Mouse (Mus musculus) hindbrain, embryonic 15.5 days (tissue): ENCODE measurements around the gene Apobec1. TPM values are rescaled to one million over a fixed set of nuclear protein-coding genes. Genes with fewer than 3 reads are reported as not detected.

Experiments
- ATAC-seq: fragments of 200-750 bp; cut with Nextera tagmentation; 2 replicates; pipeline ENCODE4 v1.8.0; 2017; ENCODE audit warnings: low read depth, moderate number of reproducible peaks, moderate TSS enrichment; ENCODE audit not compliant: low FRiP score
- H3K27ac ChIP-seq: fragments of 300-500 bp; sonication (generic); replicated peaks from 2 replicates; pipeline ENCODE4 v1.5.1; 2015; ENCODE audit warnings: mild to moderate bottlenecking, inconsistent platforms
- H3K27me3 ChIP-seq: fragments of 300-500 bp; sonication (generic); 2 replicates; pipeline ENCODE4 v1.6.1; 2015; ENCODE audit warnings: control low read depth, inconsistent platforms
- H3K36me3 ChIP-seq: fragments of 300-500 bp; sonication (generic); 2 replicates; pipeline ENCODE4 v1.6.1; 2015; ENCODE audit warnings: control low read depth, inconsistent platforms
- H3K4me1 ChIP-seq: fragments of 300-500 bp; sonication (generic); replicated peaks from 2 replicates; pipeline ENCODE4 v1.6.1; 2015; ENCODE audit warnings: control low read depth, inconsistent platforms
- H3K4me2 ChIP-seq: fragments of 300-500 bp; sonication (generic); 2 replicates; pipeline ENCODE4 v1.6.1; 2015; ENCODE audit warnings: moderate library complexity, mild to moderate bottlenecking, inconsistent platforms
- H3K4me3 ChIP-seq: fragments of 300-500 bp; sonication (generic); 2 replicates; pipeline ENCODE4 v1.5.1; 2015; ENCODE audit warnings: mild to moderate bottlenecking, inconsistent platforms
- H3K9ac ChIP-seq: fragments of 300-500 bp; sonication (generic); 2 replicates; pipeline ENCODE4 v1.6.1; 2015; ENCODE audit warnings: inconsistent platforms
- H3K9me3 ChIP-seq: fragments of 300-500 bp; sonication (generic); 2 replicates; pipeline ENCODE4 v1.6.1; 2016; ENCODE audit warnings: control low read depth, inconsistent platforms
- WGBS: fragments of 180-500 bp; shearing (Covaris S2); methylation state at CpG from one replicate; pipeline ENCODE4 v1.1.7; 2015; 5-methylcytosine and 5-hydroxymethylcytosine counted together
- polyA plus RNA-seq: library from polyadenylated mRNA; unstranded; fragments of >200 nt; fragmentation: Nextera tagmentation; extraction: Ambion mirVana; gene quantifications from 2 replicates; pipeline ENCODE4 v1.2.1, GENCODE M21; 2015

Apobec1 gene
- polyA plus RNA-seq, 1 experiment from 2014 or later = 1.4 TPM

DNA sequence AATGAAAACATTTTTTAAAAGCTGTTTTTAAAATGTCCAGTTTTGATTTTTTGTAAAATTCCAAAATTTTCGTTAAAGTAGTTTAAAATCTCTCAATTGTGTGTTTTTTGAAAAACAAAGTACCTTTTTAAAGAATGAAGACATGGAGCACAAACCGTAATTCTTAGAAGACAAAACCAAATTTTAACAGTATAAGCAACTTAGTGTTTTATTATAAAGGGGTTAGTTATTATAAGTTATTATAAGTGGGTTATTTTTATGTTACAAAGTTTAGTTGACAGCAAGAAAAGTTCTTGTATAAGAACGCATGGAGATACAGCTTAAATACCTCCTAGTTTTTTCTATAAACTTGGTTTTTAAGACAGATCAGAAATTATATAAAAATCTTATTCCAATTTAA lies 629 bp downstream of the Apobec1 start:
- Histone ChIP-seq H3K9ac (no peak overlapping the region), H3K4me3 (no peak overlapping the region), H3K27ac (no peak overlapping the region), H3K27me3 (no peaks in the 10 kb centered on the region), H3K36me3 (no peaks in the 10 kb centered on the region), H3K9me3 (no peaks in the 10 kb centered on the region), H3K4me2 (peak overlapping the region; percentile 63; the same call in 1 of the 2 replicates), H3K4me1 (0 out of 2 replicates have a peak, but pooled peaks cover 2% of the 10 kb centered on the region)
- no peak for ATAC-seq
- WGBS = 90% methylated on average over 3 of the region's 3 CpGs

DNA sequence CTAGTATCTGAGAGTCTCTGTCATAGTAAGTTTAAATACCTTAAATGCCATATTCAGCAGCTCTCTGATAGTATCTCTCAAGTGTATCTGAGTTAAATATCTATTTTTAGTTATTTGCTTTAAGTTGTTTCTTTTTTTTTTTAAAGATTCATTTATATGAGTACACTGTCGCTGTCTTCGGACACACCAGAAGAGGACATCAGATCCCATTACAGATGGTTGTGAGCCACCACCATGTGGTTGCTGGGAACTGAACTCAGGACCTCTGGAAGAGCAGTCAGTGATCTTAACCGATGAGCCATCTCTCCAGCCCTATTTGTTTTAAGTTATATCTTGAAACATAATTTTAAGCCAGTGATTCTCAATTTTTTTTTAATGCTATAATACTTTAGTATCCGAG lies 1.2 kb downstream of the Apobec1 start:
- Histone ChIP-seq H3K4me1 (0 out of 2 replicates have a peak, but pooled peaks cover 2% of the 10 kb centered on the region), H3K27me3 (no peaks in the 10 kb centered on the region), H3K27ac (no peak overlapping the region), H3K4me2 (no peak overlapping the region), H3K9me3 (no peaks in the 10 kb centered on the region), H3K36me3 (no peaks in the 10 kb centered on the region), H3K9ac (no peak overlapping the region), H3K4me3 (no peak overlapping the region)
- no peak for ATAC-seq
- 94% methylated on average over 4 of the region's 4 CpGs for WGBS

DNA sequence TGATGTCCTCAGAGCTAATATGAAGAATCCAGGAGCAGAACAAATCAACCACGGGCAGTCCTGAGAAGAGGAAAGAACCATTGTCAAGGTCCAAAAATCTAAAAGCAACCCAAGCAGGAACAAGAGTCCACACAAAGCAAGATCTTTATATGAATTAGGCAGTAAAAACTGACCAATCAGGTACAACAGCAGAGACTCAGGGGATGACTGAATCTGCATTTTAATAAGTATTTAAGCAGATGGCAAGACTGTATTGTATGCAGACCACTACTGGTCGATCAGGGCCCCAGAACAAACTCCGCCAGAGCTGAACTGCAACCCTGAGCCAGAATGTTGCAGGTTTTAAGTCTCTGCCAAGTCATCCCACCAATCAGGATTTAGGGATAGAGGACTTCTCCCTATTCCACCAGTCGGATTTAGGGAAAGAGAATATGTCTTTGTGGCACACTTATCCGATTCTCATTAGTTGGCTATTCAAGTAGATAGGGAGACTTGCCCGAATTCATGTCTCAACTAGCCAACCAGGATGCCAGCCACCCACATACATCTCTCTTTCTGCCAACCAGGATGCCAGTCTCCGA lies 2.1 kb downstream of the Apobec1 start:
- Histone ChIP-seq H3K27ac (no peak overlapping the region), H3K9me3 (no peaks in the 10 kb centered on the region), H3K4me1 (0 out of 2 replicates have a peak, but pooled peaks cover 2% of the 10 kb centered on the region), H3K4me3 (no peak overlapping the region), H3K4me2 (no peak overlapping the region), H3K27me3 (no peaks in the 10 kb centered on the region), H3K36me3 (no peaks in the 10 kb centered on the region), H3K9ac (no peak overlapping the region)
- no peak for ATAC-seq
- 77% methylated on average over 7 of the region's 7 CpGs for WGBS

DNA sequence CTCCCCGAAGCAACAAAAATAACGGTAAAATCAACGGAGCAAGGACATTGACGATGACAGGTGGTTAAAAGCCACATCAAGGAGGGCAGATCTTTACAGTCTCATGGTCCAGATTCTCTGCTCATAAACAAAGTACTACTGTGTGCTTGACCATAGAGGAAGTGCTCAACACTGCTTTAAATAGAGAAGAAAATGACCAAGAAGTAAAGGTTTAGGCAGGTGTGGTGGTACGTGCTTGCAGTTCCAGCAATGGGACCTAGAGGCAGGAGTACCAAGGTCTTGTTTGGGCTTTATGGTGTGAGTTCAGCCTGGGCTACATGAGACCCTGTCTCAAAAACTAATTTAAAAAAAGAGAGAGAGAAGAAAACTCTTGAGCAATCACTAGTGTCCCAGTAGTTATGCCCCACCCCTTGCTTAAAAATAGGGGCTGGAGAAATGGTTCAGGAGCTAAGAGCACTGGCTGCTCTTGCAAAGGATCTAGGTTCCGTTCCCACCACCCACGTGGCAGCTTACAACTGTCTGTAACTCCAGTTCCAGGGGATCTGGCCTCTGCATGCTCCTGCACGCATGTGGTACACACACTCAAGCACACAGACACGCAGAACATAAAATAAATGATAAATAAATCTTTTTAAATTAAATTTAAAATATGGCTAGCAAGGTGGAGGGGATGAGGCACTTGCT lies 3.0 kb downstream of the Apobec1 start:
- H3K9me3 ChIP-seq = no peaks in the 10 kb centered on the region
- H3K4me2 ChIP-seq = no peak overlapping the region
- 0 out of 2 replicates have a peak, but pooled peaks cover 2% of the 10 kb centered on the region for H3K4me1 ChIP-seq
- H3K27ac ChIP-seq = no peak overlapping the region
- H3K9ac ChIP-seq = no peak overlapping the region
- no peak overlapping the region for H3K4me3 ChIP-seq
- ATAC-seq = no peak
- H3K27me3 ChIP-seq = no peaks in the 10 kb centered on the region
- 92% methylated on average over 9 of the region's 9 CpGs for WGBS
- no peaks in the 10 kb centered on the region for H3K36me3 ChIP-seq

DNA sequence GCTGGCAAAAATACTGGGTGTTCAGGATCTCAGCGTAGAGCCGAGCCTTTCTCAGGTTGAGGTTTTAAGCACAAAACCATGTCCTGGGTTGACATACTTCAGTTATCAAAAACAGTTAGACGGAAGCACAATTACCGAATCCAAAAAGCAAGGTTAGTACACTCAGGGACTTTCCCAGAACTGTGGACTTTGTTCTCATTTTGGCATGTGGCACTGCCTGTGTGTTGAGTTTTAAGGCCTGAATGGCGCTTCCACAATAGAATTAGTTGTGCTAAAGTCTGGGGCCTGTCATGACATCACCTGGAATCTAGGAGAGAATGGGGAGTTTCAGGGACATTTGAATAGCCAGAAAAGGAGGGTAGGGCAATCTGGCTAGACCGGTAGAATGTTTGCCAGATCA lies 3.8 kb downstream of the Apobec1 start:
- Histone ChIP-seq H3K27me3 (no peaks in the 10 kb centered on the region), H3K4me2 (no peak overlapping the region), H3K4me3 (no peak overlapping the region), H3K9me3 (no peaks in the 10 kb centered on the region), H3K9ac (no peak overlapping the region), H3K4me1 (0 out of 2 replicates have a peak, but pooled peaks cover 2% of the 10 kb centered on the region), H3K36me3 (no peaks in the 10 kb centered on the region), H3K27ac (no peak overlapping the region)
- ATAC-seq = no peak
- WGBS = 89% methylated on average over 6 of the region's 6 CpGs

DNA sequence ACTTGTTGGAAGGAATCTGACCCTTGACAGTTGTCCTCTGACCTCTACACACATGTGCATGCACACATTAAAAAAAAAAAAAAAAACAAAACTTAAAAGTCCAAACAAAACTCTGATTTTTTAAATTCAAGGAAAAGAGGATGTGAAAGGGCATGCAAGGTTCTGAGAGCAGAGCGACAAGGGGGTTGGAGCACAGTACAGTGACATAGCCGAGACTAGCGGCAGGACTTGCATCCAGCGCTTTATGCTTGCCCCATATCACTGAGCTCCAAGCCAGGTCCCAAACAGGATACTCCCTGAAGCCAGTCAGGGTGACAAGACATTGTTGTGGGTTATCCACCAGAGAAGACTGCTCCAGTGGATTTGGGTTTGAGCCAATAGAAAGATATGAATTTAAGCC lies 4.2 kb downstream of the Apobec1 start:
- WGBS = 96% methylated on average over 4 of the region's 4 CpGs
- no peak for ATAC-seq
- Histone ChIP-seq H3K4me3 (no peak overlapping the region), H3K4me2 (no peak overlapping the region), H3K4me1 (0 out of 2 replicates have a peak, but pooled peaks cover 2% of the 10 kb centered on the region), H3K27ac (no peak overlapping the region), H3K9me3 (no peaks in the 10 kb centered on the region), H3K9ac (no peak overlapping the region), H3K36me3 (no peaks in the 10 kb centered on the region), H3K27me3 (no peaks in the 10 kb centered on the region)

DNA sequence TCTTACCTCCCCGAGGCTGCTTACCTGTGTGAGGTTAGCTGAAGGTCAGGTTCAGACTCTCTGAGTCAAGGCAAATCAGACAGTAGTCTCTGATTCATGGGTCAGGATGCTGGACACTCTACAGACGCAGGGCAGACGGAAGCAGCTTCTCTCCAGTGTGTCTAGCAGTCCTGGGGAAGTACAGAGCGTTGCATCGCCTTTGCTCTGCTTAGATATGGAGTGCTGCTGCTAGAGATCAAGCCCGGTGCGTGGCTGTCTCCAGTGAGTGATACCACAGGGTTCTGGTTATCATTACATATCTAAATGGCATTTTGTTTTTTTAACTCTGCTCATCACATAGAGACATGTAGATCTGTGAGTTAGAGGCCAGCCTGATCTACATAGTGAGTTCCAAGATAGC lies 5.6 kb downstream of the Apobec1 start:
- Histone ChIP-seq H3K27ac (no peak overlapping the region), H3K4me1 (no peaks in the 10 kb centered on the region), H3K9me3 (no peaks in the 10 kb centered on the region), H3K9ac (no peak overlapping the region), H3K27me3 (no peaks in the 10 kb centered on the region), H3K4me2 (no peak overlapping the region), H3K36me3 (no peaks in the 10 kb centered on the region), H3K4me3 (no peak overlapping the region)
- no peak for ATAC-seq
- WGBS = 90% methylated on average over 7 of the region's 7 CpGs

DNA sequence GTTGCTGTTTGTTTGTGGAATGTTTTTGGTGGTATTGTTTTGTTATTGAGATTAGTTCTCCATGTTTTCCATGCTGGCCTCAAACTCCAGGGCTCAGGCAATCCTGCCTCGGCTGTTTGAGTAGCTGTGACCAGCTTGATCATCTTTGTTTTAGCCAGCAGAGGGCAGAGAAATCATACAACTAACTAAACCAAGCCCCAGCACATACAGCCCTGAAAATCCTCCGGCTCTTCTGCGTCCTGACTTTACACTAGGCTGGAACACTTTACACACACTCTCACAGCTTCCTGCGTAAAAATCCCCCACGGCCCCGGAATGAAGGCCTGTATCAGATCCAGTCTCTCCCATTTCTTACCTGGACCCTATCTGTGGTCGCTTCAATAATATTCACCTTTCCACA lies 6.6 kb downstream of the Apobec1 start:
- no peaks in the 10 kb centered on the region for H3K9me3 ChIP-seq
- no peak overlapping the region for H3K4me3 ChIP-seq
- no peaks in the 10 kb centered on the region for H3K27me3 ChIP-seq
- no peak overlapping the region for H3K4me2 ChIP-seq
- no peak overlapping the region for H3K9ac ChIP-seq
- no peaks in the 10 kb centered on the region for H3K4me1 ChIP-seq
- peak; percentile 61 for ATAC-seq
- WGBS = 38% methylated on average over 7 of the region's 7 CpGs
- H3K36me3 ChIP-seq = no peaks in the 10 kb centered on the region
- H3K27ac ChIP-seq = no peak overlapping the region

DNA sequence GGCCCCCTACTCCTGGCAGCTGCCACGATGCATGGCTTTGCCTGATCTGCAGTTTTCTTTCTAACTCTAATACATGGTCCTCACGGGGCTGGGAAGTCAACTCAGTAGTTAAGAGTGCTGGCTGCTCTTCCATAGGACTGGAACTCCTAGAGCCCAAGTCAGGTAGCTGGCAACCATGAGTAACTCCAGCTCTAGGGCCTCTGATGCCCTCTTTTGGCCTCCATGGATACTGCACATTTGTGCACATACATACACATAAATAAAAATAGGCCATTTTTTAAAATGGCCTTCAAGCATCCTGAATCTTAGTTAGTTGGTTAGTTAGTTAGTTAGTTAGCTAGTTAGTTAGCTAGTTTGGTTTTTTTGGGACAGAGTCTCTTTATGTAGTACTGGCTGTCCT lies 9.3 kb downstream of the Apobec1 start:
- WGBS = 87% methylated on average over 2 of the region's 2 CpGs
- Histone ChIP-seq H3K27ac (no peak overlapping the region), H3K27me3 (no peaks in the 10 kb centered on the region)

DNA sequence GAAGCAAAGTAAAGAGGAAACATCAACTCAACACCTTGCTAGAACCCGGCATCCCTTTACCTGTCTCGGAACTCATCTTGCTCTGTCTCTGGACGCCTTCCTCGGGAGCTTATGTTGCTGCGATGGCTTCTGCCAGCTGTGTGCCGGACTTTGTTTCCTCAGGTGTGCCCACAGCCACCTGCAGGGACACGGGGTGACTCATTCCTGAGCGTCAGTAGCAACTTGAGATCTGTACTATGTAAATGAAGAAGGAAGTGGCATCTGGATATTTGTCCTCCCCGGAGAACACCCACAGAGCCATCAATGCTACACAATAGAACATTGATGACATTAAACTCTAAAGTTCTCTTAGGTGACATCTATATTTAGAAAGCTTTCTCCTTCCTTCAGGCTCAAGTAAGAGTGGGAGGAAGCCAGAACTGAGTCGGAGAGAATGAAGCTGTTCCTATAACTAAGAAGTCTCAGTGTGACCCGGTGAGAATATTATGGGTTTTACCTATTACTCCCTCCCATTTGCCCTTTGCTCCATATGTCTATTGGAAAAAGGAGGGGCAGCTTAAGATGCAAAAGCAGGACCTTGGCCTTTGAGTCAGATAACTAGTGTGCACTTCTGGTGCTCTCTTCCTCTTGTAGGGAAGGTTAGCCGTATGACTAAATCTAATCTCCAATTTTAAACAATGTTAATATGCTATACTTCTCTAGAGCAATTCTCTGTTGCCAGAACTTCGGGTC lies 11.1 kb downstream of the Apobec1 start:
- no peaks in the 10 kb centered on the region for H3K9me3 ChIP-seq

More for the DNA sequence above, 9.3 kb downstream of the Apobec1 start:
- Histone ChIP-seq H3K4me2 (no peak overlapping the region), H3K9ac (no peak overlapping the region), H3K4me3 (no peak overlapping the region), H3K9me3 (no peaks in the 10 kb centered on the region), H3K36me3 (no peaks in the 10 kb centered on the region), H3K4me1 (no peaks in the 10 kb centered on the region)
- ATAC-seq = no peak

DNA sequence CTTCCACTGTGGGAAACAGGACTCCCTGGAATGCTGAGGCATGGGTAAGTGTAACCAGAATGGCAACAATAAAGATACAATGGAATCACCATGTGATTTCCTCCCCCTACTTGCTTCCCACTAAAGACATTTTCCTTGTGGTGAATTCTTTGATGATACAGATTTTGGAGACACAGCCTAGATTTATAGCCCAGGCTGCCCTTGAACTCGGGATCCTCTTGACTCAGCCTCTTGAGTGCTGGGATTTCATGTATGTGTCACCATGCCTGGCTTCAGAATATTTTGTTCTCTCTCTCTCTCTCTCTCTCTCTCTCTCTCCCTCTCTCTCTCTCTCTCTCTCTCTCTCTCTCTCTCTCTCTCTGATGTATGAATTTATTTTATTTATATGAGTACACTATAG lies 23.2 kb downstream of the Apobec1 start:
- no peaks in the 10 kb centered on the region for H3K27me3 ChIP-seq
- no peak overlapping the region for H3K4me2 ChIP-seq
- H3K4me1 ChIP-seq = no peaks in the 10 kb centered on the region
- H3K9ac ChIP-seq = no peak overlapping the region
- 78% methylated on average over 1 of the region's 1 CpGs for WGBS
- no peaks in the 10 kb centered on the region for H3K9me3 ChIP-seq
- ATAC-seq = no peak
- H3K36me3 ChIP-seq = no peaks in the 10 kb centered on the region
- H3K27ac ChIP-seq = no peak overlapping the region
- H3K4me3 ChIP-seq = no peak overlapping the region

More for the DNA sequence above, 11.1 kb downstream of the Apobec1 start:
- Histone ChIP-seq H3K27me3 (no peaks in the 10 kb centered on the region), H3K4me2 (no peak overlapping the region), H3K36me3 (no peaks in the 10 kb centered on the region), H3K4me3 (no peak overlapping the region), H3K27ac (no peak overlapping the region), H3K9ac (no peak overlapping the region), H3K4me1 (no peaks in the 10 kb centered on the region)
- ATAC-seq = no peak
- 87% methylated on average over 13 of the region's 13 CpGs for WGBS

DNA sequence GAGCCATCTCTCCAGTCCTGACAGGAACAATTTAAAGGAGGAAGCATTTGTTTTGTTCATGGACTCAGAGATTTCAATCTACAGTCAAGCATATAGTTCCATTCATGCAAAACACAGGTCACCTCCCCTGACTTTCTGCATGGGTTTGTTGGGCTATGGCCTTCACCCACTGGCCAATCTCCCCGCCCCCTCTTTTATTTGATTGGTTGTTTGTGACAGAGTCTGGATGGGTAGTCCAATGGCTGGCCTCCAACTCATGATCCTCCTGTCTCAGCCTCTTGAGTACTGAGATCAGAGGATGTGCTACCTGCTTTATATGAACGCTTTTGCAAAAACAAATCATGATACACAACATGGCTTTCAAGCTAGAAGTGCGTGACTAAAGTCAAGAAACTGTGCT lies 25.2 kb downstream of the Apobec1 start:
- WGBS = 86% methylated on average over 3 of the region's 3 CpGs
- no peak overlapping the region for H3K27ac ChIP-seq
- no peaks in the 10 kb centered on the region for H3K9me3 ChIP-seq
- no peak overlapping the region for H3K4me3 ChIP-seq
- no peak overlapping the region for H3K4me2 ChIP-seq
- H3K27me3 ChIP-seq = no peaks in the 10 kb centered on the region
- no peak for ATAC-seq
- H3K4me1 ChIP-seq = no peaks in the 10 kb centered on the region
- no peaks in the 10 kb centered on the region for H3K36me3 ChIP-seq
- H3K9ac ChIP-seq = no peak overlapping the region
